Mouse (Mus musculus) hindbrain, embryonic 14.5 days (tissue): ENCODE measurements around the gene 1700024B05Rik. TPM values are rescaled to one million over a fixed set of nuclear protein-coding genes. Genes with fewer than 3 reads are reported as not detected.
"Not testable (repeated sequence)": the region's sequence is repeated elsewhere in the genome, so short reads cannot be mapped to it uniquely, and the experiment has no call there.

ENCODE experiments used
- ATAC-seq: fragments of 200-750 bp; cut with Nextera tagmentation; 2 replicates; pipeline ENCODE4 v1.8.0; 2017; ENCODE audit warnings: moderate number of reproducible peaks, mild to moderate bottlenecking, moderate TSS enrichment, moderate library complexity; ENCODE audit not compliant: low FRiP score
- DNase-seq: peaks from one replicate; pipeline ENCODE4 v3.0.0-alpha.2; 2015; ENCODE audit warnings: low spot score
- H3K27ac ChIP-seq: fragments of 300-500 bp; sonication (generic); 2 replicates; pipeline ENCODE4 v1.5.1; 2014; ENCODE audit warnings: mild to moderate bottlenecking, moderate library complexity
- H3K27me3 ChIP-seq: fragments of 300-500 bp; sonication (generic); 2 replicates; pipeline ENCODE4 v1.6.1; 2014; ENCODE audit warnings: mild to moderate bottlenecking, low read length, mixed read lengths; ENCODE audit not compliant: control insufficient read depth, insufficient read depth
- H3K36me3 ChIP-seq: fragments of 300-500 bp; sonication (generic); replicated peaks from 2 replicates; pipeline ENCODE4 v1.6.1; 2014; ENCODE audit not compliant: control insufficient read depth, insufficient read depth
- H3K4me1 ChIP-seq: fragments of 300-500 bp; sonication (generic); replicated peaks from 2 replicates; pipeline ENCODE4 v1.6.1; 2014; ENCODE audit warnings: antibody characterized with exemption, low read length, mixed read lengths; ENCODE audit not compliant: control insufficient read depth, insufficient read depth
- H3K4me2 ChIP-seq: fragments of 300-500 bp; sonication (generic); replicated peaks from 2 replicates; pipeline ENCODE4 v1.6.1; 2014; ENCODE audit warnings: mild to moderate bottlenecking, moderate library complexity
- H3K4me3 ChIP-seq: fragments of 300-500 bp; sonication (generic); replicated peaks from 2 replicates; pipeline ENCODE4 v1.5.1; 2014; ENCODE audit warnings: mild to moderate bottlenecking, low read length
- H3K9ac ChIP-seq: fragments of 300-500 bp; sonication (generic); 2 replicates; pipeline ENCODE4 v1.6.1; 2014
- H3K9me3 ChIP-seq: fragments of 300-500 bp; sonication (generic); 2 replicates; pipeline ENCODE4 v1.6.1; 2016; ENCODE audit warnings: low read length; ENCODE audit not compliant: control insufficient read depth
- WGBS: fragments of 180-500 bp; shearing (Covaris S2); extraction: QIAGEN DNeasy Blood & Tissue Kit; methylation state at CpG from one replicate; pipeline ENCODE4 v1.1.7; 2014; 5-methylcytosine and 5-hydroxymethylcytosine counted together
- polyA plus RNA-seq: library from polyadenylated mRNA; unstranded; fragments of >200 nt; fragmentation: Nextera tagmentation; extraction: Ambion mirVana; gene quantifications from 2 replicates; pipeline ENCODE4 v1.2.1, GENCODE M21; 2014

Gene 1700024B05Rik
- not detected in 2 replicates for polyA plus RNA-seq

GRCm38 (mm10) chr14:41943695-41944094 is at the start of gene 1700024B05Rik:
Gene 1700024B05Rik (plus strand): TSS chr14:41943995.
- WGBS: 67% methylated on average over 1 of the region's 2 CpGs
- H3K36me3 ChIP-seq, H3K4me1 ChIP-seq, H3K9ac ChIP-seq, H3K9me3 ChIP-seq, H3K27ac ChIP-seq, ATAC-seq, DNase-seq, H3K27me3 ChIP-seq, H3K4me3 ChIP-seq, H3K4me2 ChIP-seq: not testable (repeated sequence)

- H3K27ac ChIP-seq, H3K36me3 ChIP-seq, H3K9me3 ChIP-seq, H3K9ac ChIP-seq, ATAC-seq, H3K4me3 ChIP-seq, H3K27me3 ChIP-seq, DNase-seq, H3K4me2 ChIP-seq, H3K4me1 ChIP-seq: not testable (repeated sequence)
- no CpG with 5 or more reads among the region's 2 CpGs for WGBS
Measured at GRCm38 (mm10) chr14:41907190-41907589, 36.6 kb upstream of the 1700024B05Rik start, which contains the start of gene Gm7980. Gene Gm7980 (minus strand): TSS chr14:41907290.

- H3K4me2 ChIP-seq, H3K27ac ChIP-seq, ATAC-seq, H3K4me3 ChIP-seq, H3K9me3 ChIP-seq, H3K36me3 ChIP-seq, H3K27me3 ChIP-seq, DNase-seq, H3K9ac ChIP-seq, H3K4me1 ChIP-seq: not testable (repeated sequence)
- WGBS: no CpG with 5 or more reads among the region's 1 CpGs
Measured at GRCm38 (mm10) chr14:41924649-41925048, 19.1 kb upstream of the 1700024B05Rik start, which contains the start of gene 1700049E17Rik1. Gene 1700049E17Rik1 (plus strand): TSS chr14:41924949.

GRCm38 (mm10) chr14:41964095-41964494 is 20.3 kb downstream of the 1700024B05Rik start:
- H3K4me2 ChIP-seq, H3K4me3 ChIP-seq, H3K27me3 ChIP-seq, ATAC-seq, H3K36me3 ChIP-seq, H3K9ac ChIP-seq, H3K4me1 ChIP-seq, DNase-seq, H3K9me3 ChIP-seq, H3K27ac ChIP-seq: not testable (repeated sequence)
- 73% methylated on average over 4 of the region's 4 CpGs for WGBS

- not testable (repeated sequence) for DNase-seq, H3K27me3 ChIP-seq, H3K4me3 ChIP-seq, H3K27ac ChIP-seq, ATAC-seq, H3K9ac ChIP-seq, H3K36me3 ChIP-seq, H3K4me1 ChIP-seq, H3K9me3 ChIP-seq, H3K4me2 ChIP-seq
- 83% methylated on average over 1 of the region's 1 CpGs for WGBS
Measured at GRCm38 (mm10) chr14:41967827-41968226, 24.0 kb downstream of the 1700024B05Rik start, which contains the start of gene Gm6401. Gene Gm6401 (minus strand): TSS chr14:41967927.

GRCm38 (mm10) chr14:41968596-41968995 is 24.8 kb downstream of the 1700024B05Rik start:
- H3K4me1 ChIP-seq, H3K4me2 ChIP-seq, H3K36me3 ChIP-seq, H3K4me3 ChIP-seq, H3K9me3 ChIP-seq, H3K27me3 ChIP-seq, ATAC-seq, H3K9ac ChIP-seq, H3K27ac ChIP-seq, DNase-seq: not testable (repeated sequence)
- WGBS: 74% methylated on average over 3 of the region's 3 CpGs

GRCm38 (mm10) chr14:41983225-41983624 is 39.4 kb downstream of the 1700024B05Rik start, which contains the start of gene Gm3543:
Gene Gm3543 (minus strand): TSS chr14:41983325.
- not testable (repeated sequence) for H3K27me3 ChIP-seq, H3K36me3 ChIP-seq, H3K9ac ChIP-seq, H3K9me3 ChIP-seq, H3K4me2 ChIP-seq, H3K27ac ChIP-seq, ATAC-seq, H3K4me1 ChIP-seq, H3K4me3 ChIP-seq, DNase-seq
- WGBS: no CpG with 5 or more reads among the region's 1 CpGs

Other genes starting within 250 kb of the 1700024B05Rik start
- gene Gm8068, start 242.1 kb upstream of the 1700024B05Rik start, polyA plus RNA-seq: not detected in 2 replicates
- not detected in 2 replicates for gene Gm7929, start 193.4 kb upstream of the 1700024B05Rik start, polyA plus RNA-seq
- gene Gm47189, start 171.6 kb upstream of the 1700024B05Rik start, polyA plus RNA-seq: not detected in 2 replicates
- gene Gm7980, start 36.7 kb upstream of the 1700024B05Rik start, polyA plus RNA-seq: not detected in 2 replicates
- not detected in 2 replicates for gene 1700049E17Rik1, start 19.0 kb upstream of the 1700024B05Rik start, polyA plus RNA-seq
- gene Gm6401, start 23.9 kb downstream of the 1700024B05Rik start, polyA plus RNA-seq: not detected in 2 replicates
- not detected in 2 replicates for gene Gm3543, start 39.3 kb downstream of the 1700024B05Rik start, polyA plus RNA-seq
- gene Gm7951, start 173.4 kb downstream of the 1700024B05Rik start, polyA plus RNA-seq: not detected in 2 replicates
- gene Gm17027, start 218.6 kb downstream of the 1700024B05Rik start, polyA plus RNA-seq: not detected in 2 replicates
- gene Gm3573, start 246.8 kb downstream of the 1700024B05Rik start, polyA plus RNA-seq: not detected in 2 replicates